Mouse (Mus musculus) bone marrow macrophage, adult 2 months (primary cell): ENCODE data around the gene Txnrd1. TPM values are rescaled to one million over a fixed set of nuclear protein-coding genes. Genes with fewer than 3 reads are reported as not detected.

ENCODE experiments used
- H3K27ac ChIP-seq: 2 replicates; pipeline ENCODE4 v1.5.1; 2012; ENCODE audit warnings: low read depth, low read length; ENCODE audit not compliant: insufficient read depth
- H3K4me1 ChIP-seq: 2 replicates; pipeline ENCODE4 v1.6.1; 2012; ENCODE audit warnings: low read length; ENCODE audit not compliant: control insufficient read depth, insufficient read depth
- H3K4me3 ChIP-seq: 2 replicates; pipeline ENCODE4 v1.5.1; 2012; ENCODE audit warnings: mild to moderate bottlenecking, low read length, moderate library complexity; ENCODE audit not compliant: insufficient read depth
- CTCF ChIP-seq: IDR thresholded peaks from 2 replicates; pipeline ENCODE4 v1.5.1; 2012; ENCODE audit warnings: low read depth, mild to moderate bottlenecking, low read length, moderate library complexity
- POLR2A ChIP-seq: IDR thresholded peaks from 2 replicates; pipeline ENCODE4 v1.6.1; 2012; ENCODE audit warnings: mild to moderate bottlenecking, low read depth, low read length, borderline replicate concordance
- polyA plus RNA-seq: library from polyadenylated mRNA; stranded (reverse); fragments of >200 nt; gene quantifications from 2 replicates; pipeline ENCODE4 v1.2.4, GENCODE M21; 2012; ENCODE audit not compliant: missing spikeins, insufficient read depth, insufficient read length

Gene Txnrd1
- polyA plus RNA-seq, 1 experiment: 88.9 TPM

GRCm38 (mm10) chr10:82800094-82800493, 33.7 kb upstream of the Txnrd1 start:
- no peak for TF ChIP-seq POLR2A
- no peak for TF ChIP-seq CTCF
- no peak overlapping the region for H3K4me3 ChIP-seq
- H3K4me1 ChIP-seq: peaks cover 18% of the 10 kb centered on the region
- H3K27ac ChIP-seq: no peak overlapping the region

- Histone ChIP-seq H3K4me1 (0 out of 2 replicates have a peak, but pooled peaks cover 2% of the 10 kb centered on the region), H3K27ac (no peak overlapping the region), H3K4me3 (no peak overlapping the region)
- no peak for TF ChIP-seq POLR2A
Observed at GRCm38 (mm10) chr10:82804396-82804795, 29.4 kb upstream of the Txnrd1 start.

- Histone ChIP-seq H3K4me3 (no peak overlapping the region), H3K4me1 (0 out of 2 replicates have a peak, but pooled peaks cover 2% of the 10 kb centered on the region), H3K27ac (no peak overlapping the region)
- TF ChIP-seq CTCF (no peak), POLR2A (no peak)
Observed at GRCm38 (mm10) chr10:82805111-82805510, 28.6 kb upstream of the Txnrd1 start.

- H3K27ac ChIP-seq: no peak overlapping the region
- H3K4me3 ChIP-seq: no peak overlapping the region
- H3K4me1 ChIP-seq: 0 out of 2 replicates have a peak, but pooled peaks cover 2% of the 10 kb centered on the region
- TF ChIP-seq CTCF: no peak
- TF ChIP-seq POLR2A: no peak
Observed at GRCm38 (mm10) chr10:82806414-82806813, 27.3 kb upstream of the Txnrd1 start.

GRCm38 (mm10) chr10:82807238-82807637, 26.5 kb upstream of the Txnrd1 start:
- no peak for TF ChIP-seq CTCF
- TF ChIP-seq POLR2A: no peak
- Histone ChIP-seq H3K27ac (no peak overlapping the region), H3K4me3 (no peak overlapping the region), H3K4me1 (0 out of 2 replicates have a peak, but pooled peaks cover 2% of the 10 kb centered on the region)

GRCm38 (mm10) chr10:82808155-82808554, 25.6 kb upstream of the Txnrd1 start:
- no peak overlapping the region for H3K4me3 ChIP-seq

GRCm38 (mm10) chr10:82808891-82809290, 24.9 kb upstream of the Txnrd1 start:
- Histone ChIP-seq H3K27ac (no peak overlapping the region), H3K4me1 (peaks cover 7% of the 10 kb centered on the region), H3K4me3 (no peak overlapping the region)
- no peak for TF ChIP-seq POLR2A
- TF ChIP-seq CTCF: no peak

More at GRCm38 (mm10) chr10:82808155-82808554, 25.6 kb upstream of the Txnrd1 start:
- Histone ChIP-seq H3K4me1 (0 out of 2 replicates have a peak, but pooled peaks cover 2% of the 10 kb centered on the region), H3K27ac (no peak overlapping the region)
- TF ChIP-seq POLR2A (no peak), CTCF (no peak)

- no peak for TF ChIP-seq POLR2A
- no peak for TF ChIP-seq CTCF
- no peak overlapping the region for H3K4me3 ChIP-seq
- peaks cover 9% of the 10 kb centered on the region for H3K4me1 ChIP-seq
- no peak overlapping the region for H3K27ac ChIP-seq
Observed at GRCm38 (mm10) chr10:82809352-82809751, 24.4 kb upstream of the Txnrd1 start.

GRCm38 (mm10) chr10:82811855-82812431, 21.8 kb upstream of the Txnrd1 start:
- H3K4me1 ChIP-seq: peaks cover 17% of the 10 kb centered on the region
- no peak overlapping the region for H3K27ac ChIP-seq
- TF ChIP-seq CTCF (peak; percentile 55), POLR2A (no peak)
- H3K4me3 ChIP-seq: peak overlapping the region; percentile 65

- Histone ChIP-seq H3K4me3 (peak overlapping the region; percentile 6; the same call in 1 of the 2 replicates), H3K27ac (peak overlapping the region; percentile 48), H3K4me1 (peaks cover 15% of the 10 kb centered on the region)
- TF ChIP-seq POLR2A (no peak), CTCF (no peak)
Observed at GRCm38 (mm10) chr10:82814096-82814970, 19.4 kb upstream of the Txnrd1 start.
